Mouse (Mus musculus): Measurements from ENCODE around the gene Eml6.

Eml6 gene

GRCm38 (mm10) chr11:29748750-29749467 is 276.9 kb downstream of the Eml6 start:
- DNase-seq (ENCODE audit: low spot score in 2 of 2): no peak

DNA sequence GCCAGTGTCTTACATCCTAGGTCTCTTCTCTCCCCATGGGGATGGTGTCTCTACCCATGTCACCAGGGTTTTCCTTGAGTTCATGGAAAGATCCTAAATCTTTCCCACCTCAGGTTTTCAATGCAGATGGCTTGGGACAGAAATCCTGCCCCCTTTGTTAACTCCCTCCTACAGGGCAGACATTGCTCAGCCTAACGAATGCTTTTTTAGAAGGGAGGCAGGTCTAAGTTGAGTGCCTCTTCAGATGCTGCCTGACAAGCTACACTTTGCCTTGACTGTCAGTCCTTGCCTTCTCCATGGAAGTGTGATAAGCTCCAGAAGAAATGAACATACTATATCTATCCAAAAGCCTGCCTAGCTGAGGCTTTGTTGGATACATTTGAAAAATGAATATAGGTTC is 278.0 kb downstream of the Eml6 start:
- DNase-seq (ENCODE audit: low spot score in 2 of 2): no peak

GRCm38 (mm10) chr11:29747365-29747764 is 278.5 kb downstream of the Eml6 start:
- no peak for DNase-seq (ENCODE audit: low spot score in 2 of 2)

DNA sequence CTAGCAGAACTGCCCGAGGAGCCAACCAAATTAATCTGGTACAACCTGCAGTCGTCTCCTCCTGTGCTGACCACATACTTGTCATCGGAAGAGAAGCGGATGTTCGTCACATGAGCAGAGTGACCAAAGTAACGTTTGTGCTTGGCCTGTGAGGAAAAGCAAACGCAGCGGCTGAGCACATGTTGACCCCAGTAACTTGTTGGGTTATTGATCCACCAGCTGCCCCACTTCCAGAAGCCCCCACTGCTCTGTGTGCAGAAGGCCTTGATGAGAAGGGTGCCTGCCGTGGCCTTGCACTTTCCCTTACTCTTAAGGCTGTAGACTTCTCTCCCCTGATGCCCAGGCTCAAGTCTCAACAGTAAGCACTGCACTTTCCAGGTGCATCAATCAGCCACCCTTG is 279.6 kb downstream of the Eml6 start:
- no peak for DNase-seq (ENCODE audit: low spot score in 2 of 2)

- DNase-seq (ENCODE audit: low spot score in 2 of 2): no peak
These were observed 280.3 kb downstream of the Eml6 start for GRCm38 (mm10) chr11:29745513-29745912.

- no peak for DNase-seq (ENCODE audit: low spot score in 2 of 2)
These were observed 280.9 kb downstream of the Eml6 start for GRCm38 (mm10) chr11:29744760-29745430.

DNA sequence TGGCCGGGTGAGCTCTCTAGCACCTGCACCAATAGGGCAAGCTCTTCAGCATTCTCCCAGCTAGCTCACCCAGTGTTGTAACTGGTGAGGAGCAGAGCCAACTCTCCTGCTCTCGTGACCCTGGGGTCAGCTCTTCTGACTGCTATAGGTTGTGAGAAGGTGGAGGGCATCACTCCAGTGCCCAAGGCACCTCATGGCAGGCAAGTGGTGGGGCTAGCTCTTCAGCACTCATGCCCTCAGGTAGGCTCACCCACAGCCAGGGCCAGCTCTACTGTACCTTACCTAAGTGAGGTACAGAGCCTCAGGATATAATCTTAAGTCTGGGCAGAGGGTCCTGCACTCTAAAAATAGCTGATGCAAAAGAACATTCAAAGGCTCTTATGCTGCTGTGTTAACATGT is 286.1 kb downstream of the Eml6 start:
- no peak for DNase-seq (ENCODE audit: low spot score in 2 of 2)

DNA sequence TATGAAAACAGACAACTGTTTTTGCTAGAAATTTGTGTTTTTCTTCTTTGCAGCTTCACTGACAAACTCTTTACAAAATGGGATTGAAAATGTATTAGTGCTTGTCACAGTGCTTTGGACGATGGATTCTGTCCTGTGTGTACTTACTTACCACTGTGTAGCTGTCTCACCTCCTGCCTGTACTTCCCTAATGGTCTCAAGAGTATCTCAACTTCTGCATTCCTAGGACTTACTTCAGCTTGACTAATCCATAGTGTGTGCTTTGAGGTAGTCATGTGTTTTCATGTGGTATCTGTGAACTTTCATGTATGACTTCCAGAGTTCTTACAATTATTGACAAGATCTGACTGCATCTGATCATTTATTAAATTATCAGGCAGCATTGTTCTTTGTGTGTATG is 297.9 kb downstream of the Eml6 start:
- DNase-seq (ENCODE audit: low spot score in 2 of 2): no peak

GRCm38 (mm10) chr11:29725610-29726009 is 300.2 kb downstream of the Eml6 start:
- DNase-seq (ENCODE audit: low spot score in 2 of 2): no peak

- no peak for DNase-seq (ENCODE audit: low spot score in 2 of 2)
These were observed 300.7 kb downstream of the Eml6 start for GRCm38 (mm10) chr11:29725167-29725566.

DNA sequence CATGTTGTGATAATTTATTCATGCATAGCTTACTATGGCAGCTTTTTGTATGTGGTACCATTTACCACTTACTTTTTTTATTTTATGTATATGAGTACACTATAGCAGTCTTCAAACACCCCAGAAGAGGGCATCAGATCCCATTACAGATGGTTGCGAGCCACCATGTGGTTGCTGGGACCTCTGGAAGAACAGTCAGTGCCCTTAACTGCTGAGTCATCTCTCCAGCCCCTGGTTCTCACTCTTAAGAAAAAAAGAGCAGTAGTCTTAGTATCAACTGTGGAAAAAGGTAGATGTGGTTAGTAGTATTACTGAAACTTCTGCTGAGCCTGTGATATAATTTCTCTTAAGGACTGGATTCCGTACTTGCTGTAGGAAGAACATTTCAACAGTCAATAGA is 301.6 kb downstream of the Eml6 start:
- DNase-seq (ENCODE audit: low spot score in 2 of 2): no peak

- DNase-seq (ENCODE audit: low spot score in 2 of 2): no peak
These were observed 306.2 kb downstream of the Eml6 start for GRCm38 (mm10) chr11:29719597-29719996.

DNA sequence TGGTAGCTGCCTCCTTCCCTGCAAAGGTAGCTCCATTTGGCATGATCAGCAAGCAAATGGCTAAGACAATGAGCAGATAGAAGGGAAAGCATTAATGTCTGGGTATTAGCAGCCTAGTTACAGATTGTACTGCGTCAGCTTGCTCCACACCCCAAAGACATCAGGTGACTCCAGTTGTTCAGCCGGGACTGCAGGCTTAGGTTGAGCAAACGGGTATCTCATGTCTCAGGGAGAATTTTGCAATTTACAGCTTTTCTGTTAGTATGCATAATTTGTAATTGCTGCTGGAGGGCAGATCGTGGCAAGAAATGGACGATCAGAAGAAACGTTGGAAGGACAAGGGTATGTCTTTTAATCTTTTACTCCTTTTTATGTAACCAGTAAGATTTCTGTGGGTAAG is 307.3 kb downstream of the Eml6 start:
- DNase-seq (ENCODE audit: low spot score in 2 of 2): peak; percentile 12 to 52

- no peak for DNase-seq (ENCODE audit: low spot score in 2 of 2)
These were observed 310.3 kb downstream of the Eml6 start for GRCm38 (mm10) chr11:29715499-29715898.

DNA sequence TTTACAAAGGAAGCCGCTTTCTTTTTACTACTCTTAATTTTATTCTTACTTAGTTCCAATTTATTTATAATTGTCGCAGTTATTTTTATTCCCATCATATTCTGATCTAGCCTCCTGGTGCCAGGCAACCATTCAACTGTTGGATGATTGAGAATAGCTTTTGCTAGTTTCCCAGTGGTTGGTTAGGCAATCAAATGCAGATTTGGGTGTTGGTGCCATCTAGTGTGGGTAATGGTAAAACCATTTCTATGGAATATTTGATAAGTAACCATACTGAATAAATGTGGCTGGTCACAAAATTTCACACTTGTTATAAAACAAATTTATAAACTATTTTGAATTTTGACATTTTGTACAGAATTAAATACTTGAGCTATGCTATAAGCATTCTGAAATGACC is 311.0 kb downstream of the Eml6 start:
- no peak for DNase-seq (ENCODE audit: low spot score in 2 of 2)

- DNase-seq (ENCODE audit: low spot score in 2 of 2): no peak
These were observed 311.7 kb downstream of the Eml6 start for GRCm38 (mm10) chr11:29714114-29714513.

DNA sequence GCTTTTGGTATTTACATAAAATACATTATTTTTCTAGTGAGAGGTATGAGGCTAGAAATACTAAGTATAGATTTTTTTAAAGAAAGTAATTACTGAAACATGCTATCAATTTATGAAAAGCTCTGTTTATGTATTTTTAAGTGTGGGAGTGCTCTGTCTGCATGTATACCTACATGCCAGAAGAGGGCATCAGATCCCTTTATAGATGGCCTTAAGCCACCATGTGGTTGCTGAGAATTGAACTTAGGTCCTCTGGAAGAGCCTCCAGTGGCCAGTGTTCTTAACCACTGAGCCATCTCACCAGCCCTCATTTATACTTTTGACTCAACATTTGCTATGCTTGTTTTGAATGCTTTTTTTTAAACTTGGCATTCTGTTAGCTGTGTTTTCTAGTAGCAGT is 316.3 kb downstream of the Eml6 start:
- no peak for DNase-seq (ENCODE audit: low spot score in 2 of 2)

- DNase-seq (ENCODE audit: low spot score in 2 of 2): no peak
These were observed 319.0 kb downstream of the Eml6 start for GRCm38 (mm10) chr11:29706845-29707244.

GRCm38 (mm10) chr11:29705263-29705662 is 320.6 kb downstream of the Eml6 start:
- no peak for DNase-seq (ENCODE audit: low spot score in 2 of 2)

DNA sequence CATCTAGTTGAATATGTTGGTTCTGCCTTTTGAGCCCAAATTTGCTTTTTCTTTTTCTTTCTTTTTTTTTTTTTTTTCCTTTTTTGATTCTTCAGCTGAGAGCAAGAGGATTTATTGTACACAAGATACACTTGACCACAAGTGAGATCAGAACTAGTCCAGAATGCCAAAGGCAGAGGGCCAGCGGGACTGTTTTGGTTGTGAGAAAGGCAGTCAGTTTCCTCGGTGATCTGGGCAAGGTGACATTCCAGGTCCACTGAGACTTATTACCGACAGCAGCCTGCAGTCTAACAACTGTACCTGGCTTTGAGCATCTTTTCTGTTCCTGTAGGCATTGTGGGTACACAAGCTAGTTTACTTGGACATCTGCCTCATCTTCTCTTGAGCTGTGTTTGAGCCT is 323.1 kb downstream of the Eml6 start:
- no peak for DNase-seq (ENCODE audit: low spot score in 2 of 2)

- DNase-seq (ENCODE audit: low spot score in 2 of 2): no peak
These were observed 331.1 kb downstream of the Eml6 start for GRCm38 (mm10) chr11:29694754-29695153.

DNA sequence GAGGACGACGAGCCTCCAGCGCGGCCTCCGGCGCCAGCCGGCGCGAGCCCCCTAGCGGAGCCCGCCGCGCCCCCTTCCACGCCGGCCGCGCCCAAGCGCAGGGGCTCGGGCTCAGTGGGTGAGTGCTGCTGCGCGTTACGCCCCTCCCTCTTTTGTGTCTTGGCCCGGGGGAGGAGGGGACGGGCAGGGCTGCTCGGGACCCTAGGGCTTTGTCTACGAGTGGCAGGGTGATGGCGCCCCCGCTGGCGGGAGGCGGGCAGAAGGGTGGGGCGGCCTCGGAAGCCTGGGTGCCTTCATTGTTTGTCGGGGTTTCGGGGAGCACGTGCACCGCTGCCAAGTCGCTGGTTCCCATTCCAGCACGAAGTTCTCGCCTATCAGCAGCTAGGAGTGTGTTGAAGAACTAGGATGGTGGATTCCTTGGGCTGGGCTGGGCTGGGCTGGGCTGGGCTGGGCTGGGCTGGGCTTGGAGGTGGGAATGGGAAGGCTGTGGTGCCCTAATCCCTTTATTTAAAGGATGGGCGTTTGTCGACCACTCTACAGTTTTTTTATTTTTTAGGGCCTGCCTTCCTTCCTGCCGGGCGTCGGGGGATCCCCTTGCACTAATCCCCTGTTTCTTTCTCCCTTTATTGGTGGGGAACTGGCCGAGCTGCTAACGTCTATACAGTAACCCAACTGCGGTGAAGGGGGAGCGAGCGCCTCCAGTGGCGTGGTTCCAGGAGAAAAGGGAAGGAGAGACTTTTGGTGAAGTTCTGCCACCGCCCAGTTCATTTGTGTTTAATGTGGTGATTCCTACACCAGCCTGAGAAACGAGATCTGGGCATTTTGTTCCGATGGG is 332.0 kb downstream of the Eml6 start:
- DNase-seq (ENCODE audit: low spot score in 2 of 2): peak; percentile 74
